Mouse (Mus musculus) lung, postnatal 0 days (tissue): ENCODE results near the gene Nrbp1. TPM values are rescaled to one million over a fixed set of nuclear protein-coding genes. Genes with fewer than 3 reads are reported as not detected.

Experiments used
- ATAC-seq: fragments of 200-750 bp; cut with Nextera tagmentation; 2 replicates; pipeline ENCODE4 v1.8.0; 2017; ENCODE audit warnings: moderate library complexity
- DNase-seq: peaks from one replicate; pipeline ENCODE4 v3.0.0-alpha.2; 2016; ENCODE audit warnings: low spot score
- H3K27ac ChIP-seq: fragments of 300-500 bp; sonication (generic); 2 replicates; pipeline ENCODE4 v1.5.1; 2014; ENCODE audit warnings: antibody characterized with exemption, mild to moderate bottlenecking, low read length, mixed read lengths
- H3K27me3 ChIP-seq: fragments of 300-500 bp; sonication (generic); replicated peaks from 2 replicates; pipeline ENCODE4 v1.6.1; 2014; ENCODE audit warnings: low read length, mixed read lengths; ENCODE audit not compliant: insufficient read depth
- H3K36me3 ChIP-seq: fragments of 300-500 bp; sonication (generic); 2 replicates; pipeline ENCODE4 v1.6.1; 2014; ENCODE audit warnings: low read length, mixed read lengths; ENCODE audit not compliant: insufficient read depth
- H3K4me1 ChIP-seq: fragments of 300-500 bp; sonication (generic); 2 replicates; pipeline ENCODE4 v1.6.1; 2014; ENCODE audit warnings: antibody characterized with exemption, low read depth, low read length, mixed read lengths; ENCODE audit not compliant: insufficient read depth
- H3K4me2 ChIP-seq: fragments of 300-500 bp; sonication (generic); replicated peaks from 2 replicates; pipeline ENCODE4 v1.6.1; 2014; ENCODE audit warnings: low read depth, mild to moderate bottlenecking, low read length, moderate library complexity, mixed read lengths
- H3K4me3 ChIP-seq: fragments of 300-500 bp; sonication (generic); 2 replicates; pipeline ENCODE4 v1.5.1; 2014; ENCODE audit warnings: low read depth, low read length
- H3K9ac ChIP-seq: fragments of 300-500 bp; sonication (generic); replicated peaks from 2 replicates; pipeline ENCODE4 v1.6.1; 2014; ENCODE audit warnings: low read depth, mild to moderate bottlenecking
- H3K9me3 ChIP-seq: fragments of 300-500 bp; sonication (generic); 2 replicates; pipeline ENCODE4 v1.6.1; 2016; ENCODE audit warnings: low read length, mixed read lengths
- CTCF ChIP-seq: IDR thresholded peaks from 2 replicates; pipeline ENCODE4 v1.5.1; 2016; ENCODE audit warnings: antibody characterized with exemption, mild to moderate bottlenecking
- EP300 ChIP-seq: IDR thresholded peaks from 2 replicates; pipeline ENCODE4 v1.6.1; 2016; ENCODE audit warnings: antibody characterized with exemption, mild to moderate bottlenecking, control low read depth
- WGBS: fragments of 180-500 bp; shearing (Covaris S2); extraction: QIAGEN DNeasy Blood & Tissue Kit; methylation state at CpG from one replicate; pipeline ENCODE4 v1.1.7; 2014; 5-methylcytosine and 5-hydroxymethylcytosine counted together
- polyA plus RNA-seq: library from polyadenylated mRNA; unstranded; fragments of >200 nt; fragmentation: Nextera tagmentation; extraction: Ambion mirVana; gene quantifications from 2 replicates; pipeline ENCODE4 v1.2.1, GENCODE M21; 2015

Gene Nrbp1
- polyA plus RNA-seq, 1 experiment from 2014 or later: 131 TPM

DNA sequence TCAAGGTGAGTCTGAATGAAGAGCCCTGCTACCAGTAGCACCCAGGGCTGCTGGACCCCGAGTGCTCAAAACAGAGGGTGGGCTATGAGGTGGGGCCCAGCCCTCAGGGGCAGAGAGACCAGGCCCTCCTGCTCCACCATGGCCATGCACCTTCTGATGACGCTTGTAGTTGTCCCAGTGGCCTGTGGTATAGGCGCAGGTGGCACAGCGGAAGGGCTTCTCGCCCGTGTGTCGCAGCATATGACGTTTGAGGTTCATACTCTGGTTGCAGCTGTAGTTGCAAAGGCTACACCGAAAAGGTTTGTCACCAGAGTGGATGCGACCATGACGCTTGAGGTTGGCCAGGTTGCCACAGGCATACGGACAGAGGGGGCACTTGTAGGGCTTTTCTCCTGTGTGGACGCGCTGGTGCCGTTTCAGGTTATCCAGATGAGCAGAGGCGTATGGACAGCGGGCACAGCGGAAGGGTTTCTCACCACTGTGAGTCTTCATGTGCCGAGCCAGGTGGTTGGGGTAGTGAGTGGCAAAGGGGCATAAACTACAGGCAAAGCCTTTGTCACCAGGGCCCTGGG is 41.3 kb upstream of the Nrbp1 start:
- H3K4me2 ChIP-seq: no peak overlapping the region
- DNase-seq: no peak
- no peak for TF ChIP-seq EP300
- TF ChIP-seq CTCF: no peak

DNA sequence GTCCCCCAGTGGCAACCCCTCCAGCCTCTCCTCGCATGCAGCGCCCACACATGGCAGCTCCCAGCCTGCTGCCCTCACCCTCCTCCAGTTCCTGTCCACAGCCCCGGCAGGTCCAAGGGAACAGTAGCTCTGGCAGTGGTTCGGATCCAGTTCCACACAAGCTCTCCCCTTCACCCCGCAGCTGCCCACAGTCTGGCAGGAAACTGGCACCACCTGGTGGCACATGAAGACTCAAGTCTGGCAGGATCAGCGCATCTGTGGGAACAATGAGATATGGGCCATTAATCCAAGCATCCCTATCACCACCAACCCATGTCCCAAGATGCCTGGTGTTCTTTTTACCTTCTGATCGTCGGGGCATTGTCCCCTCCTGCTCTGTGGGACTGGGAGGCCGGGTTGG is 40.8 kb upstream of the Nrbp1 start:
- DNase-seq (no peak), ATAC-seq (no peak)
- Histone ChIP-seq H3K4me1 (peaks cover 12% of the 10 kb centered on the region; the same call in 1 of the 2 replicates), H3K9me3 (no peaks in the 10 kb centered on the region), H3K27ac (no peak overlapping the region), H3K27me3 (no peaks in the 10 kb centered on the region), H3K9ac (no peak overlapping the region), H3K36me3 (peaks cover 55% of the 10 kb centered on the region), H3K4me3 (no peak overlapping the region), H3K4me2 (no peak overlapping the region)
- 72% methylated on average over 9 of the region's 9 CpGs for WGBS
- TF ChIP-seq EP300 (no peak), CTCF (peak; percentile 47)

More for the DNA sequence above, 41.3 kb upstream of the Nrbp1 start:
- no peaks in the 10 kb centered on the region for H3K9me3 ChIP-seq
- H3K36me3 ChIP-seq: peaks cover 51% of the 10 kb centered on the region
- H3K27ac ChIP-seq: no peak overlapping the region
- no peak overlapping the region for H3K9ac ChIP-seq
- H3K4me3 ChIP-seq: no peak overlapping the region
- 90% methylated on average over 19 of the region's 19 CpGs for WGBS
- no peak for ATAC-seq
- no peaks in the 10 kb centered on the region for H3K27me3 ChIP-seq
- H3K4me1 ChIP-seq: peaks cover 12% of the 10 kb centered on the region; the same call in 1 of the 2 replicates

DNA sequence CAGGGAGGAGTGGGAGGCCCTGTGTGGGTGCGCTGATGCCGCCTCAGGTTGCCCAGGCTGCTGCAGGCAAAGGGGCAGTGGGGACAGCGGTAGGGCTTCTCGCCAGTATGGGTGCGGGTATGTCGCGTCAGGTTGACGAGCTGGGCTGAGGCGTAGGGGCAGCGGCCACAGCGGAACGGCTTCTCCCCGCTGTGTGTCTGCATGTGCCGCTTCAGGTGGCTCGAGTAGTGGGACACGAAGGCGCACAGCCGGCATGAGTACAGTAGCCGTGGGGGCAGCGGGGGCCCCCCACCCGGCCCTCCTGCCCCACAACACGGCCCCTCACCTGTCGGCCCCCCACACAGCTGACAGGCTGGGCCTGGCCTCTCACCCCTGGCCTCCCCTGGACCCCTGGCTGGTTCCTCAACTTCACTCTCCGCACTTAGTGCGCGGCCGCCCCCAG is 40.3 kb upstream of the Nrbp1 start:
- DNase-seq: no peak
- no peak for TF ChIP-seq EP300
- TF ChIP-seq CTCF: no peak
- no peak overlapping the region for H3K27ac ChIP-seq
- no peak overlapping the region for H3K4me2 ChIP-seq
- ATAC-seq: no peak
- H3K4me1 ChIP-seq: peaks cover 12% of the 10 kb centered on the region; the same call in 1 of the 2 replicates
- H3K9ac ChIP-seq: peak overlapping the region; percentile 51; the same call in 1 of the 2 replicates
- no peaks in the 10 kb centered on the region for H3K9me3 ChIP-seq
- 89% methylated on average over 27 of the region's 27 CpGs for WGBS
- no peak overlapping the region for H3K4me3 ChIP-seq
- H3K36me3 ChIP-seq: peaks cover 59% of the 10 kb centered on the region
- H3K27me3 ChIP-seq: no peaks in the 10 kb centered on the region

DNA sequence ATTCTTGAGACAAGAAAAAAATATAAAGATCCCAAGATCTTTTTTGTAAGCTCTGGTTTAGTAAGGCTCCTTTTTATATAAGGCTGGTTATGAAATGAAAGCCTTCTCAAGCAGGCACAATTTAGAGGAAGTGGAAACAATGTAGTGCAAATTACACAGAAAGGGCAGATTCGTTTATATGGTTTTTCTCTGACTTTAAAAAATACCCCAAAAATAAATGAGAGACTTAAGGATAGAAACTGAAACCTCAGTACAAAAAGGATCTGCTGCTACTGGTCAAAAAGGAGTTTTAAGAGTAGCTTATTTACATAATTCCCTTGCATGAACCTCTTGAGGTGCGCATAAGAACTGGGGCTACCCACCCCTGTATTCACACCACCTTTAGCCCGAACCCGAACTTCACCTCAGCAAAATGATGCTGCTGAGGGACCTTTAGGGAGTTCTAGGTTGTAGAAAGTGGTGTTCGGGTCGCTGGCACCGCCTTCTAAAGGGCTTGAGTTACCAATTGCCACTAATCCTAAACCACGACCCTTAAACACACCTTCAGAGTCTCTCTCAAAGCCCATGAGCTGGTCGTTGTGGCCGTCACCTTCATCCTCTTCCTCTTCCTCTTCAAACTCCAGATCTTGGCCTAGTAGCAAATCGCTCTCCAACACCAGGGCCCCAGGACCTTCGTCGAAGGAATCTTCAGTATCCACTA is 39.5 kb upstream of the Nrbp1 start:
- Histone ChIP-seq H3K27me3 (no peaks in the 10 kb centered on the region), H3K27ac (peak overlapping the region; percentile 67), H3K9ac (peak overlapping the region; percentile 51), H3K4me3 (peak overlapping the region; percentile 86), H3K9me3 (no peaks in the 10 kb centered on the region), H3K4me2 (peak overlapping the region; percentile 78), H3K36me3 (peaks cover 56% of the 10 kb centered on the region), H3K4me1 (peaks cover 12% of the 10 kb centered on the region; the same call in 1 of the 2 replicates)
- ATAC-seq: no peak
- DNase-seq: no peak
- TF ChIP-seq EP300: no peak
- 10% methylated on average over 13 of the region's 13 CpGs for WGBS

DNA sequence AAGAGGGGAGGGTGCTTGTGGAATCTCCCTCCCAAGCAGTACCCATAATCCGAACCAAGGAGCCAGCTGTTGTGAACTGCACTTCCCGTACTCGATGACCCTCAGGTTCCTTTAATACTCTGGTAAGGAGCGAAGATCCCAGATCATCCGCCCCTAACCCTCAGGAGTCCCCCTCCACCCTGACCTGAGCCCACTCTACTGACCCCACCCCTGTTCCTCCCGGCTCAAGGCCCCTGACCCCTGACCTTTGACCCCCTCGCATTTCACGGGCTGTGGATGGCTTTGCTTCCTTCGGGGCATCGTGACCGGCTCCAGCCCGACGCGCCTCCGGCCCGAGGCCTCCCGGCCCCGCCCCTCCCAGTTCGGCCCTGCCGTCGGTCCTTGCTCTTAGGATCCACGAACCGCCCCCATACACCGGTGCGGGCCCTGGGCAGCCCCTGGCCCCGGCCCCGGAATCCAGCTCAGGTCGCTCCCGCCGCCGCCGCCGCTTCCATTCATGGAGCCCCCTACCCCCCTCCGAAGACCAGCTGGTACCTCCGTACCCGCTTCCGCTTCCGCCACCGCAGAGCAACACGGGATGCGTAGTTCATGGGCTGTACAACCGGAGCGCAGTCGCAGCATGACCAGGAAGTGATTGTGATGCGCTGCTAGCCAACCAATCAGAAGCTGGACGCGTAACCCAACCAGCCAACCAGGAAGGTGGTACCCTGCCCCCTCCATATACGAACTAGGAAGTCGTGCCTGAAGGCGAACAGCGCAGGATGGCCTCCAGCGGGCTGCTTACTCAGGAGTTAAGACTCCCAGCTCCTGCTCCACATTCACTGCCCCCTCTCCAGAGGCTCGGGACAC is 38.7 kb upstream of the Nrbp1 start, which contains the start of gene Zfp513:
Zfp513 (minus strand) TSS at position 562 of the 849 bp plus-strand sequence.
- peak; percentile 28; the same call in 1 of the 2 replicates for TF ChIP-seq EP300
- no peak for TF ChIP-seq CTCF
- peak within 1 kb of the TSS; percentile 78 for H3K4me2 ChIP-seq
- DNase-seq (peak; percentile 100), ATAC-seq (peak; percentile 98)
- peak within 1 kb of the TSS; percentile 51 for H3K9ac ChIP-seq
- no peaks in the 10 kb centered on the region for H3K9me3 ChIP-seq
- H3K36me3 ChIP-seq: peaks cover 56% of the 10 kb centered on the region
- peaks cover 12% of the 10 kb centered on the region; the same call in 1 of the 2 replicates for H3K4me1 ChIP-seq
- 1% methylated on average over 50 of the region's 53 CpGs for WGBS
- H3K27me3 ChIP-seq: no peaks in the 10 kb centered on the region
- peak within 1 kb of the TSS; percentile 86 for H3K4me3 ChIP-seq
- H3K27ac ChIP-seq: peak within 1 kb of the TSS; percentile 85

DNA sequence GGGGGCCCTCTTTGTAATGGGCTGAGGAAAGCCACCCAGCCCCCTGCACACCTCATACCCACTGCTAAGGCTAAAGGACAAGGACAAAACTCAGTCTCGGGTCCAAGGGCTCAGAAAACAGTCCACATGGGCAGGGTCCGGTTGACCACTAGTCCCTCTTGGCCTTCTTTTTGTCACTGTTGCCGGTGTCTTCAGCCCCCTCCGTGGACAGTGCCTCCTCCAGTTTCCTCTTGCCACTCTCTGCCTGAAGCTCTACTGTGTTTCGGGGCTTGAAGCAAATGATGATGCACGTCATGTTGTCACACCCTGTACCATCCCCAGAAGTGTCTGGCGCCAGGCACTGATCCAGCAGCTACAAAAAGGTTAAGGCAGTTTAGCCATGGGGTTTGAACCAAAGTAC is 37.7 kb upstream of the Nrbp1 start:
- TF ChIP-seq CTCF: no peak
- no peak for TF ChIP-seq EP300

More for the DNA sequence above, 37.7 kb upstream of the Nrbp1 start:
- H3K36me3 ChIP-seq: peaks cover 47% of the 10 kb centered on the region
- peak overlapping the region; percentile 71 for H3K4me2 ChIP-seq
- H3K9ac ChIP-seq: no peak overlapping the region; the same call in 1 of the 2 replicates
- no peak overlapping the region for H3K4me3 ChIP-seq
- H3K9me3 ChIP-seq: no peaks in the 10 kb centered on the region
- no peaks in the 10 kb centered on the region for H3K27me3 ChIP-seq
- no peak for ATAC-seq
- H3K27ac ChIP-seq: peak overlapping the region; percentile 85
- peaks cover 12% of the 10 kb centered on the region; the same call in 1 of the 2 replicates for H3K4me1 ChIP-seq
- 86% methylated on average over 7 of the region's 7 CpGs for WGBS
- DNase-seq: no peak
